ENCODE assay signal across 12 mouse cellular contexts in the genomic region with DNA sequence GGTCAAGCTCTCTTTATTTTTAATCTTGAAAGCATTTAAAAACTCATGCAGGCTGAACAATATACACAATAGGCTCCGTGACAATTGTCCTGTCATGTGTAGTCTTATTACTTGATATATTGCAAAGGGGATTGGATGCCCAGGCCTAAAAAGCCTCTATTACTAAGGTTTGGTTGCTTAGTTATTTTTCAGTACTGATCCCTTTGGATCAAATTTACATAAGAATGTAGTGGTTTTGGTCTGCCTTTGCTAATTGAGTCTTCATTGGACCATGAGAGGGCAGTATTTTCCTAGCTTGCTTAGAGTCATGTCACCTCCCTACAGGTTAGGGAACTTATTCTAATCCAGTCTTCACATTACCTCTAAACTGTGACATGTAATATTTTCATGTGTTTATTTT.
A peak's percentile ranks its signal among the peaks of the same experiment; 100 is the strongest.
DNase-seq lines count a peak whose midpoint lies in the region; ATAC-seq lines count a peak whose summit lies in the region.
"Had no signal": no experiment of that assay in that cellular context is flagged by ENCODE, and none has a peak within 500 bp of the region (broad histone marks: within the 10 kb centered on the region; RNA-seq: fewer than 3 reads in every experiment).

No protein-coding gene starts in this region.

- no peak overlapping the region for H3K4me2 ChIP-seq in forebrain, embryonic 13.5 days
- H3K4me2 ChIP-seq in midbrain, embryonic 15.5 days, result no peak overlapping the region
- H3K4me2 ChIP-seq: heart, embryonic 15.5 days; intestine, embryonic 15.5 days had no signal

- peak; percentile 4 for DNase-seq in kidney, adult 9 months
- no peak for DNase-seq in kidney, postnatal 14 days
- DNase-seq in brain, adult 2 months (ENCODE audit: low read depth, low spot score), result peak; percentile 49
- no peak for DNase-seq in B cell, adult 2 months
- no peak for DNase-seq in urinary bladder, postnatal 14 days (ENCODE audit: low spot score)
- DNase-seq: gastrocnemius, postnatal 14 days; thymus, postnatal 14 days had no signal

- H3K36me3 ChIP-seq in forebrain, embryonic 13.5 days (ENCODE audit: poor library complexity, severe bottlenecking), result no peaks in the 10 kb centered on the region
- no peaks in the 10 kb centered on the region for H3K36me3 ChIP-seq in midbrain, embryonic 15.5 days (replicated peaks)
- H3K36me3 ChIP-seq: heart, embryonic 15.5 days; intestine, embryonic 15.5 days; limb, embryonic 10.5 days had no signal

- H3K27ac ChIP-seq in forebrain, embryonic 13.5 days, result no peak overlapping the region
- H3K27ac ChIP-seq in midbrain, embryonic 15.5 days, result no peak overlapping the region
- H3K27ac ChIP-seq: heart, embryonic 15.5 days; intestine, embryonic 15.5 days; limb, embryonic 10.5 days had no signal

- H3K4me3 ChIP-seq in forebrain, embryonic 13.5 days, result no peak overlapping the region
- no peak overlapping the region for H3K4me3 ChIP-seq in midbrain, embryonic 15.5 days
- H3K4me3 ChIP-seq: heart, embryonic 15.5 days; intestine, embryonic 15.5 days; limb, embryonic 10.5 days had no signal

- ATAC-seq in forebrain, embryonic 13.5 days, result peak; percentile 70
- ATAC-seq in midbrain, embryonic 15.5 days (replicated peaks), result peak; percentile 39; the same call in 1 of the 2 replicates
- ATAC-seq: intestine, embryonic 15.5 days had no signal

- H3K4me1 ChIP-seq in forebrain, embryonic 13.5 days, result peaks cover 9% of the 10 kb centered on the region
- peaks cover 5% of the 10 kb centered on the region; the same call in 1 of the 2 replicates for H3K4me1 ChIP-seq in midbrain, embryonic 15.5 days
- H3K4me1 ChIP-seq: heart, embryonic 15.5 days; intestine, embryonic 15.5 days; limb, embryonic 10.5 days had no signal

- 25% methylated on average over 1 of the region's 1 CpGs for WGBS in forebrain, embryonic 13.5 days
- 13% methylated on average over 1 of the region's 1 CpGs for WGBS in midbrain, embryonic 15.5 days

- no peaks in the 10 kb centered on the region for H3K9me3 ChIP-seq in forebrain, embryonic 13.5 days (replicated peaks)
- no peaks in the 10 kb centered on the region for H3K9me3 ChIP-seq in midbrain, embryonic 15.5 days
- H3K9me3 ChIP-seq: heart, embryonic 15.5 days; intestine, embryonic 15.5 days; limb, embryonic 10.5 days had no signal

- no peaks in the 10 kb centered on the region for H3K27me3 ChIP-seq in forebrain, embryonic 13.5 days
- H3K27me3 ChIP-seq in midbrain, embryonic 15.5 days (replicated peaks), result no peaks in the 10 kb centered on the region
- H3K27me3 ChIP-seq: heart, embryonic 15.5 days; intestine, embryonic 15.5 days had no signal

- H3K9ac ChIP-seq in forebrain, embryonic 13.5 days, result no peak overlapping the region
- H3K9ac ChIP-seq in midbrain, embryonic 15.5 days, result no peak overlapping the region
- H3K9ac ChIP-seq: heart, embryonic 15.5 days; intestine, embryonic 15.5 days had no signal

Comparison
In these comparisons a context has a peak if more than half of its experiments do, and no peak if none do; other contexts are left out.
1. DNase-seq: peak in kidney, adult 9 months (single experiment) and brain, adult 2 months (single experiment); none in kidney, postnatal 14 days (single experiment), B cell, adult 2 months (0 of 2) and urinary bladder, postnatal 14 days (single experiment).